Mouse (Mus musculus): Measurements from ENCODE around the gene Map2k1.

Map2k1 gene

GRCm38 (mm10) chr9:64249371-64249770 is 4.1 kb downstream of the Map2k1 start:
- no peak for DNase-seq (ENCODE audit: low spot score)

GRCm38 (mm10) chr9:64242381-64242831 is 11.0 kb downstream of the Map2k1 start:
- no peak for DNase-seq (ENCODE audit: low spot score)

- DNase-seq (ENCODE audit: low spot score), result no peak
These were observed 12.8 kb downstream of the Map2k1 start for GRCm38 (mm10) chr9:64240681-64241080.

GRCm38 (mm10) chr9:64240116-64240515 is 13.3 kb downstream of the Map2k1 start:
- DNase-seq (ENCODE audit: low spot score), result no peak

- DNase-seq (ENCODE audit: low spot score), result no peak
These were observed 17.4 kb downstream of the Map2k1 start for GRCm38 (mm10) chr9:64236056-64236455.

- DNase-seq (ENCODE audit: low spot score), result no peak
These were observed 18.5 kb downstream of the Map2k1 start, which contains the start of gene Uchl4 for GRCm38 (mm10) chr9:64234768-64235435. TSS of gene Uchl4 (plus strand) at chr9:64235201.

GRCm38 (mm10) chr9:64233656-64234055 is 19.8 kb downstream of the Map2k1 start:
- DNase-seq (ENCODE audit: low spot score), result no peak

GRCm38 (mm10) chr9:64232257-64232957 is 21.0 kb downstream of the Map2k1 start:
- DNase-seq (ENCODE audit: low spot score), result no peak

GRCm38 (mm10) chr9:64231674-64232073 is 21.8 kb downstream of the Map2k1 start:
- DNase-seq (ENCODE audit: low spot score), result no peak

GRCm38 (mm10) chr9:64231171-64231570 is 22.3 kb downstream of the Map2k1 start:
- no peak for DNase-seq (ENCODE audit: low spot score)

- DNase-seq (ENCODE audit: low spot score), result no peak
These were observed 24.5 kb downstream of the Map2k1 start for GRCm38 (mm10) chr9:64228972-64229371.

- no peak for DNase-seq (ENCODE audit: low spot score)
These were observed 25.7 kb downstream of the Map2k1 start for GRCm38 (mm10) chr9:64227736-64228135.

- DNase-seq (ENCODE audit: low spot score), result no peak
These were observed 27.6 kb downstream of the Map2k1 start for GRCm38 (mm10) chr9:64225805-64226204.

- no peak for DNase-seq (ENCODE audit: low spot score)
These were observed 31.3 kb downstream of the Map2k1 start for GRCm38 (mm10) chr9:64222098-64222497.

- DNase-seq (ENCODE audit: low spot score), result no peak
These were observed 32.0 kb downstream of the Map2k1 start for GRCm38 (mm10) chr9:64221480-64221879.

- no peak for DNase-seq (ENCODE audit: low spot score)
These were observed 32.8 kb downstream of the Map2k1 start for GRCm38 (mm10) chr9:64220603-64221002.

GRCm38 (mm10) chr9:64219772-64220420 is 33.5 kb downstream of the Map2k1 start:
- no peak for DNase-seq (ENCODE audit: low spot score)

- DNase-seq (ENCODE audit: low spot score), result no peak
These were observed 34.1 kb downstream of the Map2k1 start for GRCm38 (mm10) chr9:64219305-64219704.

GRCm38 (mm10) chr9:64217887-64218286 is 35.5 kb downstream of the Map2k1 start:
- DNase-seq (ENCODE audit: low spot score), result no peak

GRCm38 (mm10) chr9:64216641-64217040 is 36.8 kb downstream of the Map2k1 start:
- DNase-seq (ENCODE audit: low spot score), result no peak

- no peak for DNase-seq (ENCODE audit: low spot score)
These were observed 37.3 kb downstream of the Map2k1 start for GRCm38 (mm10) chr9:64216090-64216489.

GRCm38 (mm10) chr9:64214452-64214851 is 39.0 kb downstream of the Map2k1 start:
- no peak for DNase-seq (ENCODE audit: low spot score)

GRCm38 (mm10) chr9:64207509-64208084 is 45.8 kb downstream of the Map2k1 start:
- no peak for DNase-seq (ENCODE audit: low spot score)

Measured in urinary bladder, postnatal 25 days (tissue).